Mouse (Mus musculus): ENCODE measurements at regions not wholly inside any gene's neighbourhood (a gene's known extent, or its start where the extent isn't known, plus 50 kb on each side); places are given as distances from the start of the nearest gene placed in this dataset.

- Histone ChIP-seq H3K9me3 (no peaks in the 10 kb centered on the region), H3K27me3 (no peaks in the 10 kb centered on the region), H3K4me1 (no peaks in the 10 kb centered on the region), H3K4me2 (no peak overlapping the region), H3K27ac (no peak overlapping the region), H3K4me3 (no peak overlapping the region), H3K36me3 (no peaks in the 10 kb centered on the region), H3K9ac (no peak overlapping the region)
- 74% methylated on average over 8 of the region's 8 CpGs for WGBS
- no peak for ATAC-seq (ENCODE audit: insufficient number of reproducible peaks, insufficient read depth, low FRiP score, low TSS enrichment, low read depth)
Observed at GRCm38 (mm10) chr4:140396548-140396947, 150.0 kb upstream of the Igsf21 start.

DNA sequence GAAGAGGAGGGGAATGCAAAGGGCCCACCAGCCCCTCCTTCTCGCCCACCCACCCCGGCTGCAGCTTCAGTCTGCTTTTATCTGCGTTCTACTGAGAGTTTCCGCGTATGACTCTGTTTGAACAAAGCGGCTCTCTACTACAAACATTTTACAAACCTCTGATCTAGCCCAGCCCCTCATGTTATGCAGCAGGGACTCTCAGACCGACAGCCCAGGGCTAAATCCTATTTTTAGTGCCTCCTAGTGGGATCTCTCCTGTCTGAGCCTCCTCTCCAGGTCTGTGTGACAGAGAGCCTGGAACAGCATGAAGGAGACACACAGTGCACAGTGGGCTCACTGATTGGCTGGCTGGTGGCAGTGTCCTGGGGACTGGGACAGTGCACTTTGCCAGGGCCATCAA is 145.7 kb upstream of the Igsf21 start:
- Histone ChIP-seq H3K9me3 (no peaks in the 10 kb centered on the region), H3K27me3 (no peaks in the 10 kb centered on the region), H3K4me1 (no peaks in the 10 kb centered on the region), H3K36me3 (no peaks in the 10 kb centered on the region), H3K27ac (no peak overlapping the region), H3K4me3 (no peak overlapping the region), H3K9ac (no peak overlapping the region), H3K4me2 (no peak overlapping the region)
- 39% methylated on average over 7 of the region's 7 CpGs for WGBS
- ATAC-seq (ENCODE audit: insufficient number of reproducible peaks, insufficient read depth, low FRiP score, low TSS enrichment, low read depth), result no peak

DNA sequence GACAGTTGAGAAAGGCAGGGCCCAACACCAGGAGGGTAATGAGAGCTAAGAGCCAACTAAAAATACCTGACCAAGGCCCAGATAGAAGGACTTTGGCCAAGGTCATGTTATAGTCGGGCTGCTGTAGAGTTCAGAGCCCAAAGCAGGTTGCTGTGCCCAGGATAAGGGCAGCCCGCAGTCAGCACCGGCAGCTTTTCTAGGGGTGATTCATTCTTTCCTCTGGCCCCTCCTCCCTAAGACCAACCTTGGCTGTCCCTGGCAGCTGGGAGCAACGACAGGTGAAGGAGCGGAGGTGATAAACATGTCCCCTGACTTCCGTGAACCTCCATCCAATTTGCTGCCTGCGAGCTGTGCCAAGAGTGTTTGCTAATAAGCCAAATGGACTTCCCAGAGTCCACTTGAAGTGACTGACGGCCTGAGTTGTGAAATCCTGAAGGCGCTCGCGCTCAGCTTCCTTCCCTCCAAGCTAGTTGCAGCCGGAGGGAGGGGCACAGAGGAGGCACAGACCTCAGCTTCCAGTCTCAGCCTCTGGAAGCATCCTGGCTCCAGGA is 144.2 kb upstream of the Igsf21 start:
- Histone ChIP-seq H3K27ac (no peak overlapping the region), H3K4me3 (no peak overlapping the region), H3K4me2 (no peak overlapping the region), H3K27me3 (no peaks in the 10 kb centered on the region), H3K9ac (no peak overlapping the region), H3K36me3 (no peaks in the 10 kb centered on the region), H3K4me1 (no peaks in the 10 kb centered on the region), H3K9me3 (no peaks in the 10 kb centered on the region)
- no peak for ATAC-seq (ENCODE audit: insufficient number of reproducible peaks, insufficient read depth, low FRiP score, low TSS enrichment, low read depth)
- WGBS, result 75% methylated on average over 12 of the region's 12 CpGs

GRCm38 (mm10) chr4:140385686-140386085 is 139.1 kb upstream of the Igsf21 start:
- Histone ChIP-seq H3K27me3 (peaks cover 10% of the 10 kb centered on the region; the same call in 1 of the 2 replicates), H3K27ac (no peak overlapping the region), H3K9me3 (no peaks in the 10 kb centered on the region), H3K36me3 (no peaks in the 10 kb centered on the region), H3K9ac (no peak overlapping the region), H3K4me1 (no peaks in the 10 kb centered on the region), H3K4me3 (no peak overlapping the region), H3K4me2 (no peak overlapping the region)
- WGBS, result 54% methylated on average over 6 of the region's 6 CpGs
- ATAC-seq (ENCODE audit: insufficient number of reproducible peaks, insufficient read depth, low FRiP score, low TSS enrichment, low read depth), result no peak

DNA sequence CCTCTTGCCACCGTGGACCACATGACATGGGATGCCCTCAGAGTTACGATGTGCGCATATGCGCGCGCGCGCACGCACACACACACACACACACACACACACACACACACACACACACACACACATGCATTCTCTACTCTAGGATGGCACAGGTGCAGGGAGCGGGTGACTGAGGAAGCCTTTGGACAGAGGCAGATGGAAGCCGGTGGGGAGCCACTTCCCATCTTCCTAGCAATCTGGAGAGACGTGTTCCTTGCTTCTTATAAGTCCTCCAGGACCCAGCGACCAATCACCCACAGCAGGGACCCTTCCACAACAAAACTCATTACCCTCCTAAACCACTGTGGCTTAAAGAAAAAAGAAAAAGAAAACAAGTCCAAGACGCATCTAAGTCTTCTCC is 138.6 kb upstream of the Igsf21 start:
- Histone ChIP-seq H3K4me3 (no peak overlapping the region), H3K4me2 (no peak overlapping the region), H3K4me1 (no peaks in the 10 kb centered on the region), H3K36me3 (no peaks in the 10 kb centered on the region), H3K27me3 (peaks cover 10% of the 10 kb centered on the region; the same call in 1 of the 2 replicates), H3K27ac (no peak overlapping the region), H3K9me3 (no peaks in the 10 kb centered on the region), H3K9ac (no peak overlapping the region)
- WGBS, result 87% methylated on average over 14 of the region's 14 CpGs
- ATAC-seq (ENCODE audit: insufficient number of reproducible peaks, insufficient read depth, low FRiP score, low TSS enrichment, low read depth), result no peak

GRCm38 (mm10) chr4:140383596-140383995 is 137.0 kb upstream of the Igsf21 start:
- Histone ChIP-seq H3K27ac (no peak overlapping the region), H3K27me3 (peaks cover 11% of the 10 kb centered on the region; the same call in 1 of the 2 replicates), H3K4me1 (no peaks in the 10 kb centered on the region), H3K36me3 (no peaks in the 10 kb centered on the region), H3K9ac (no peak overlapping the region), H3K4me3 (no peak overlapping the region), H3K4me2 (no peak overlapping the region), H3K9me3 (no peaks in the 10 kb centered on the region)
- 78% methylated on average over 7 of the region's 7 CpGs for WGBS
- ATAC-seq (ENCODE audit: insufficient number of reproducible peaks, insufficient read depth, low FRiP score, low TSS enrichment, low read depth), result no peak

- no peak overlapping the region for H3K9ac ChIP-seq
- no peak overlapping the region for H3K4me2 ChIP-seq
- H3K4me3 ChIP-seq, result no peak overlapping the region
- peaks cover 13% of the 10 kb centered on the region; the same call in 1 of the 2 replicates for H3K27me3 ChIP-seq
- H3K36me3 ChIP-seq, result no peaks in the 10 kb centered on the region
- H3K9me3 ChIP-seq, result no peaks in the 10 kb centered on the region
- H3K4me1 ChIP-seq, result no peaks in the 10 kb centered on the region
- H3K27ac ChIP-seq, result no peak overlapping the region
- no peak for ATAC-seq (ENCODE audit: insufficient number of reproducible peaks, insufficient read depth, low FRiP score, low TSS enrichment, low read depth)
- 9% methylated on average over 13 of the region's 13 CpGs for WGBS
Observed at GRCm38 (mm10) chr4:140380733-140381132, 134.1 kb upstream of the Igsf21 start.

GRCm38 (mm10) chr4:140377941-140378340 is 131.4 kb upstream of the Igsf21 start:
- ATAC-seq (ENCODE audit: insufficient number of reproducible peaks, insufficient read depth, low FRiP score, low TSS enrichment, low read depth), result no peak
- no peaks in the 10 kb centered on the region for H3K9me3 ChIP-seq
- peaks cover 13% of the 10 kb centered on the region; the same call in 1 of the 2 replicates for H3K27me3 ChIP-seq
- no peak overlapping the region for H3K4me2 ChIP-seq
- H3K4me1 ChIP-seq, result no peaks in the 10 kb centered on the region
- H3K36me3 ChIP-seq, result no peaks in the 10 kb centered on the region
- H3K4me3 ChIP-seq, result no peak overlapping the region
- H3K27ac ChIP-seq, result no peak overlapping the region
- H3K9ac ChIP-seq, result no peak overlapping the region
- 74% methylated on average over 1 of the region's 1 CpGs for WGBS

GRCm38 (mm10) chr4:140372586-140373325 is 126.2 kb upstream of the Igsf21 start:
- no peak for ATAC-seq (ENCODE audit: insufficient number of reproducible peaks, insufficient read depth, low FRiP score, low TSS enrichment, low read depth)
- H3K27ac ChIP-seq, result no peak overlapping the region
- no peak overlapping the region for H3K4me3 ChIP-seq
- no peak overlapping the region for H3K9ac ChIP-seq
- H3K9me3 ChIP-seq, result no peaks in the 10 kb centered on the region
- no peaks in the 10 kb centered on the region for H3K27me3 ChIP-seq
- no peaks in the 10 kb centered on the region for H3K36me3 ChIP-seq
- H3K4me1 ChIP-seq, result no peaks in the 10 kb centered on the region
- 37% methylated on average over 11 of the region's 11 CpGs for WGBS
- no peak overlapping the region for H3K4me2 ChIP-seq

DNA sequence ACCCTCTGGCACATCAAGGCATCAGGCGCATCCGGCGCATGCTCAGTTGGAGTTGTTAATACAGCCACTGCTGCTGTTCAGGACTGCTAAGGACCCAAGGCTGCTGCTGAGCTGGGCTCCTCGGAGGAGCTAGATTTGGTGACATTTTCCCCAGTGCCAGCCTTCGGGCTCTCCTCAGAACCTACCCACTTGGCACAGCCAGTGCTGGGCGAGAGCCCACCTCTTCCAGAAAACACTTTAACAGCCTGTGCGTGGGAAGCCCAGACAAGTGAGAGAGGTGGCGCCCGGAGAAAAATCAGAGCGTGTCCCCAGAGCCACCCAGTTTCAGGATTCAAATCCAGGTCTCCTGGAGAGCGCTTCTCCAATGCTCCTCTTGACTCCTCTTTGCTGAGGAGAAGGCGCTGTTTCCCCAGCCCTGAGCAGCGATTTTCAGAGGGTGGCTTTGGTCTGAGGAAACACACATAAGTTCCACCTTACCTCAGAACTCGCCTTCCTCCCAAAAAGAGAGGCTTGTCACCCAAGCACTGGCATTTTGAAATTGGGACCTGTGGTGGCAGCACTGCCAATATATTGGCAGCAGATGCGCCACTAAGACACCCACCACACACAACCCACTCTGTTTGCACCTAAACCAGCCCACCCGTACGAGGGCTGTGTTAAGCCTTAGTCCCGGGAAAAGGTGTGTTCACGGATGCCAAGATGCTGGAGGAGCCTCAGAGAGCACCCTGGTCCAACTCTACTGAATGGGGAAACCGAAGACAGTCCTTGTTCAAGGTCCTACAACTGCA is 125.0 kb upstream of the Igsf21 start:
- no peak overlapping the region for H3K4me3 ChIP-seq
- H3K27ac ChIP-seq, result no peak overlapping the region
- no peaks in the 10 kb centered on the region for H3K36me3 ChIP-seq
- H3K27me3 ChIP-seq, result no peaks in the 10 kb centered on the region
- no peak overlapping the region for H3K4me2 ChIP-seq
- ATAC-seq (ENCODE audit: insufficient number of reproducible peaks, insufficient read depth, low FRiP score, low TSS enrichment, low read depth), result no peak
- H3K4me1 ChIP-seq, result no peaks in the 10 kb centered on the region
- no peaks in the 10 kb centered on the region for H3K9me3 ChIP-seq
- WGBS, result 85% methylated on average over 20 of the region's 20 CpGs
- H3K9ac ChIP-seq, result no peak overlapping the region

- Histone ChIP-seq H3K27me3 (no peaks in the 10 kb centered on the region), H3K9me3 (no peaks in the 10 kb centered on the region), H3K36me3 (no peaks in the 10 kb centered on the region), H3K27ac (no peak overlapping the region), H3K4me3 (no peak overlapping the region), H3K4me1 (no peaks in the 10 kb centered on the region), H3K4me2 (no peak overlapping the region), H3K9ac (no peak overlapping the region)
- 50% methylated on average over 8 of the region's 8 CpGs for WGBS
- no peak for ATAC-seq (ENCODE audit: insufficient number of reproducible peaks, insufficient read depth, low FRiP score, low TSS enrichment, low read depth)
Observed at GRCm38 (mm10) chr4:140366975-140367680, 120.5 kb upstream of the Igsf21 start.

Data from embryonic facial prominence, embryonic 13.5 days (tissue).